Mouse (Mus musculus) telencephalon, adult 2 months (tissue): ENCODE measurements around the gene Plg.
A peak's percentile ranks its signal among the peaks of the same experiment; 100 is the strongest.

Source experiments
- DNase-seq: peaks from one replicate; pipeline ENCODE4 v3.0.0-alpha.2; 2011; ENCODE audit warnings: low read depth, low spot score

Gene Plg

GRCm38 (mm10) chr17:12452862-12453531, 74.6 kb downstream of the Plg start:
- DNase-seq: no peak

- DNase-seq: no peak
Measured at GRCm38 (mm10) chr17:12453691-12454090, 75.3 kb downstream of the Plg start.

- no peak for DNase-seq
Measured at GRCm38 (mm10) chr17:12455143-12455790, 76.9 kb downstream of the Plg start.

- DNase-seq: no peak
Measured at GRCm38 (mm10) chr17:12461168-12461567, 82.8 kb downstream of the Plg start.

- peak; percentile 35 for DNase-seq
Measured at GRCm38 (mm10) chr17:12466501-12467000, 88.1 kb downstream of the Plg start.

GRCm38 (mm10) chr17:12467642-12468041, 89.2 kb downstream of the Plg start:
- DNase-seq: no peak

GRCm38 (mm10) chr17:12468745-12469144, 90.3 kb downstream of the Plg start:
- no peak for DNase-seq
